Mouse (Mus musculus) CD4-positive, CD25-positive, alpha-beta regulatory T cell, adult 2 months (primary cell): ENCODE data around the gene Gnptg.
A peak's percentile ranks its signal among the peaks of the same experiment; 100 is the strongest.
"Not testable (repeated sequence)": the region's sequence is repeated elsewhere in the genome, so short reads cannot be mapped to it uniquely, and the experiment has no call there.

ENCODE experiments used
- DNase-seq: peaks from one replicate; pipeline ENCODE4 v3.0.0-alpha.2; 2012; ENCODE audit warnings: low read depth, low spot score

Gene Gnptg

GRCm38 (mm10) chr17:25243131-25243780 is 3.3 kb upstream of the Gnptg start:
- no peak for DNase-seq

GRCm38 (mm10) chr17:25235635-25236034 is 4.3 kb downstream of the Gnptg start:
- no peak for DNase-seq

GRCm38 (mm10) chr17:25231621-25232020 is 8.3 kb downstream of the Gnptg start:
- DNase-seq: not testable (repeated sequence)

GRCm38 (mm10) chr17:25230700-25231099 is 9.2 kb downstream of the Gnptg start:
- no peak for DNase-seq

GRCm38 (mm10) chr17:25230014-25230655 is 9.8 kb downstream of the Gnptg start:
- DNase-seq: not testable (repeated sequence)

- DNase-seq: no peak
These were observed 11.9 kb downstream of the Gnptg start for GRCm38 (mm10) chr17:25227991-25228390.

GRCm38 (mm10) chr17:25225659-25226058 is 14.3 kb downstream of the Gnptg start:
- DNase-seq: no peak

- DNase-seq: peak; percentile 78
These were observed 15.2 kb downstream of the Gnptg start for GRCm38 (mm10) chr17:25224586-25225222.

GRCm38 (mm10) chr17:25222951-25223601 is 16.8 kb downstream of the Gnptg start:
- DNase-seq: peak; percentile 39

- peak; percentile 55 for DNase-seq
These were observed 17.4 kb downstream of the Gnptg start for GRCm38 (mm10) chr17:25222504-25222940.

GRCm38 (mm10) chr17:25221821-25222503 is 18.0 kb downstream of the Gnptg start:
- peak; percentile 88 for DNase-seq

- no peak for DNase-seq
These were observed 19.2 kb downstream of the Gnptg start for GRCm38 (mm10) chr17:25220746-25221145.

- DNase-seq: peak; percentile 40
These were observed 20.2 kb downstream of the Gnptg start for GRCm38 (mm10) chr17:25219492-25220295.

- no peak for DNase-seq
These were observed 21.0 kb downstream of the Gnptg start for GRCm38 (mm10) chr17:25218967-25219366.

- DNase-seq: no peak
These were observed 24.5 kb downstream of the Gnptg start for GRCm38 (mm10) chr17:25215431-25215830.

- DNase-seq: no peak
These were observed 28.2 kb downstream of the Gnptg start for GRCm38 (mm10) chr17:25211705-25212104.

GRCm38 (mm10) chr17:25210680-25211466 is 29.1 kb downstream of the Gnptg start:
- no peak for DNase-seq

GRCm38 (mm10) chr17:25210006-25210405 is 29.9 kb downstream of the Gnptg start:
- DNase-seq: no peak

- no peak for DNase-seq
These were observed 37.5 kb downstream of the Gnptg start for GRCm38 (mm10) chr17:25202401-25202800.

GRCm38 (mm10) chr17:25189091-25189490 is 50.8 kb downstream of the Gnptg start:
- no peak for DNase-seq
